Mouse (Mus musculus) stomach, embryonic 16.5 days (tissue): ENCODE data around the gene Aff3. TPM values are rescaled to one million over a fixed set of nuclear protein-coding genes. Genes with fewer than 3 reads are reported as not detected.

Experiments
- ATAC-seq: fragments of 200-750 bp; cut with Nextera tagmentation; 2 replicates; pipeline ENCODE4 v1.8.0; 2017; ENCODE audit warnings: moderate number of reproducible peaks, moderate TSS enrichment; ENCODE audit not compliant: insufficient read depth, low FRiP score
- H3K27ac ChIP-seq: fragments of 300-500 bp; sonication (generic); 2 replicates; pipeline ENCODE4 v1.5.1; 2014; ENCODE audit warnings: low read length
- H3K27me3 ChIP-seq: fragments of 300-500 bp; sonication (generic); 2 replicates; pipeline ENCODE4 v1.6.1; 2014; ENCODE audit warnings: low read length, control low read depth, mixed read lengths; ENCODE audit not compliant: control insufficient read depth, insufficient read depth
- H3K36me3 ChIP-seq: fragments of 300-500 bp; sonication (generic); 2 replicates; pipeline ENCODE4 v1.6.1; 2014; ENCODE audit warnings: low read length; ENCODE audit not compliant: control insufficient read depth, insufficient read depth
- H3K4me1 ChIP-seq: fragments of 300-500 bp; sonication (generic); 2 replicates; pipeline ENCODE4 v1.6.1; 2014; ENCODE audit warnings: low read length, control low read depth, mixed read lengths; ENCODE audit not compliant: control insufficient read depth, insufficient read depth
- H3K4me2 ChIP-seq: fragments of 300-500 bp; sonication (generic); 2 replicates; pipeline ENCODE4 v1.6.1; 2014; ENCODE audit warnings: low read depth, low read length, mixed read lengths
- H3K4me3 ChIP-seq: fragments of 300-500 bp; sonication (generic); replicated peaks from 2 replicates; pipeline ENCODE4 v1.5.1; 2014; ENCODE audit warnings: mild to moderate bottlenecking, low read length
- H3K9ac ChIP-seq: fragments of 300-500 bp; sonication (generic); 2 replicates; pipeline ENCODE4 v1.6.1; 2014; ENCODE audit warnings: low read length
- H3K9me3 ChIP-seq: fragments of 300-500 bp; sonication (generic); replicated peaks from 2 replicates; pipeline ENCODE4 v1.6.1; 2016; ENCODE audit warnings: low read length, control low read depth; ENCODE audit not compliant: control insufficient read depth
- WGBS: fragments of 180-500 bp; shearing (Covaris S2); extraction: QIAGEN DNeasy Blood & Tissue Kit; methylation state at CpG from one replicate; pipeline ENCODE4 v1.1.7; 2014; 5-methylcytosine and 5-hydroxymethylcytosine counted together
- polyA plus RNA-seq: library from polyadenylated mRNA; unstranded; fragments of >200 nt; fragmentation: Nextera tagmentation; extraction: Ambion mirVana; gene quantifications from 2 replicates; pipeline ENCODE4 v1.2.1, GENCODE M21; 2015

Gene Aff3
- polyA plus RNA-seq, 1 experiment from 2014 or later, result 3.0 TPM

- no peak overlapping the region for H3K27ac ChIP-seq
- H3K9me3 ChIP-seq, result no peaks in the 10 kb centered on the region
- 85% methylated on average over 7 of the region's 7 CpGs for WGBS
- H3K36me3 ChIP-seq, result no peaks in the 10 kb centered on the region
- H3K27me3 ChIP-seq, result no peaks in the 10 kb centered on the region
- peaks cover 5% of the 10 kb centered on the region; the same call in 1 of the 2 replicates for H3K4me1 ChIP-seq
- no peak overlapping the region for H3K4me3 ChIP-seq
- H3K4me2 ChIP-seq, result no peak overlapping the region
- no peak overlapping the region for H3K9ac ChIP-seq
- ATAC-seq, result no peak
These were observed 415.2 kb downstream of the Aff3 start for GRCm38 (mm10) chr1:38249561-38249960.

- H3K4me2 ChIP-seq, result no peak overlapping the region
- H3K27ac ChIP-seq, result no peak overlapping the region
- no peaks in the 10 kb centered on the region for H3K36me3 ChIP-seq
- no peaks in the 10 kb centered on the region for H3K9me3 ChIP-seq
- H3K4me1 ChIP-seq, result peaks cover 5% of the 10 kb centered on the region; the same call in 1 of the 2 replicates
- ATAC-seq, result peak; percentile 52; the same call in 1 of the 2 replicates
- WGBS, result 25% methylated on average over 9 of the region's 9 CpGs
- no peak overlapping the region for H3K4me3 ChIP-seq
- no peak overlapping the region for H3K9ac ChIP-seq
- no peaks in the 10 kb centered on the region for H3K27me3 ChIP-seq
These were observed 416.7 kb downstream of the Aff3 start for GRCm38 (mm10) chr1:38248027-38248426.

- Histone ChIP-seq H3K4me3 (no peak overlapping the region), H3K9ac (no peak overlapping the region), H3K4me1 (peaks cover 7% of the 10 kb centered on the region; the same call in 1 of the 2 replicates), H3K27me3 (no peaks in the 10 kb centered on the region), H3K4me2 (no peak overlapping the region), H3K36me3 (no peaks in the 10 kb centered on the region), H3K9me3 (no peaks in the 10 kb centered on the region), H3K27ac (no peak overlapping the region)
- 31% methylated on average over 4 of the region's 4 CpGs for WGBS
- ATAC-seq, result peak; percentile 45; the same call in 1 of the 2 replicates
These were observed 422.2 kb downstream of the Aff3 start for GRCm38 (mm10) chr1:38242559-38242958.

- Histone ChIP-seq H3K27me3 (no peaks in the 10 kb centered on the region), H3K36me3 (no peaks in the 10 kb centered on the region), H3K9ac (no peak overlapping the region), H3K27ac (no peak overlapping the region), H3K9me3 (no peaks in the 10 kb centered on the region), H3K4me3 (no peak overlapping the region), H3K4me2 (no peak overlapping the region), H3K4me1 (peaks cover 7% of the 10 kb centered on the region; the same call in 1 of the 2 replicates)
- 51% methylated on average over 4 of the region's 4 CpGs for WGBS
- ATAC-seq, result no peak; the same call in 1 of the 2 replicates
These were observed 423.0 kb downstream of the Aff3 start for GRCm38 (mm10) chr1:38241801-38242200.

- Histone ChIP-seq H3K36me3 (no peaks in the 10 kb centered on the region), H3K4me3 (no peak overlapping the region)
- ATAC-seq, result peak; percentile 21; the same call in 1 of the 2 replicates
These were observed 423.5 kb downstream of the Aff3 start for GRCm38 (mm10) chr1:38241221-38241666.

GRCm38 (mm10) chr1:38240438-38241220, 424.1 kb downstream of the Aff3 start:
- H3K4me2 ChIP-seq, result no peak overlapping the region
- no peak for ATAC-seq
- no peaks in the 10 kb centered on the region for H3K27me3 ChIP-seq
- no peaks in the 10 kb centered on the region for H3K9me3 ChIP-seq
- H3K27ac ChIP-seq, result no peak overlapping the region
- WGBS, result 81% methylated on average over 9 of the region's 9 CpGs
- no peak overlapping the region for H3K9ac ChIP-seq
- H3K36me3 ChIP-seq, result no peaks in the 10 kb centered on the region
- H3K4me3 ChIP-seq, result no peak overlapping the region
- peaks cover 7% of the 10 kb centered on the region; the same call in 1 of the 2 replicates for H3K4me1 ChIP-seq

More at GRCm38 (mm10) chr1:38241221-38241666, 423.5 kb downstream of the Aff3 start:
- H3K27ac ChIP-seq, result no peak overlapping the region
- peaks cover 7% of the 10 kb centered on the region; the same call in 1 of the 2 replicates for H3K4me1 ChIP-seq
- WGBS, result 66% methylated on average over 6 of the region's 6 CpGs
- H3K9ac ChIP-seq, result 0 out of 2 replicates have a peak overlapping the region, but pooled peaks have one; percentile 6
- H3K27me3 ChIP-seq, result no peaks in the 10 kb centered on the region
- H3K9me3 ChIP-seq, result no peaks in the 10 kb centered on the region
- H3K4me2 ChIP-seq, result no peak overlapping the region

GRCm38 (mm10) chr1:38239516-38239915, 425.2 kb downstream of the Aff3 start:
- H3K9me3 ChIP-seq, result no peaks in the 10 kb centered on the region
- H3K4me2 ChIP-seq, result no peak overlapping the region
- WGBS, result 92% methylated on average over 16 of the region's 16 CpGs
- peaks cover 7% of the 10 kb centered on the region; the same call in 1 of the 2 replicates for H3K4me1 ChIP-seq
- H3K27ac ChIP-seq, result no peak overlapping the region
- no peak for ATAC-seq
- no peak overlapping the region for H3K4me3 ChIP-seq
- no peaks in the 10 kb centered on the region for H3K36me3 ChIP-seq
- H3K27me3 ChIP-seq, result no peaks in the 10 kb centered on the region
- no peak overlapping the region for H3K9ac ChIP-seq

- WGBS, result 90% methylated on average over 9 of the region's 9 CpGs
- no peak overlapping the region for H3K4me2 ChIP-seq
- H3K27me3 ChIP-seq, result no peaks in the 10 kb centered on the region
- no peak overlapping the region for H3K27ac ChIP-seq
- no peaks in the 10 kb centered on the region for H3K9me3 ChIP-seq
- H3K9ac ChIP-seq, result no peak overlapping the region
- peaks cover 7% of the 10 kb centered on the region; the same call in 1 of the 2 replicates for H3K4me1 ChIP-seq
- no peaks in the 10 kb centered on the region for H3K36me3 ChIP-seq
- ATAC-seq, result no peak
- H3K4me3 ChIP-seq, result no peak overlapping the region
These were observed 426.9 kb downstream of the Aff3 start for GRCm38 (mm10) chr1:38237831-38238230.

GRCm38 (mm10) chr1:38237027-38237787, 427.5 kb downstream of the Aff3 start:
- 50% methylated on average over 7 of the region's 7 CpGs for WGBS
- H3K9me3 ChIP-seq, result no peaks in the 10 kb centered on the region
- no peak overlapping the region for H3K9ac ChIP-seq
- no peak overlapping the region for H3K27ac ChIP-seq
- no peak overlapping the region for H3K4me2 ChIP-seq
- no peak for ATAC-seq
- H3K4me1 ChIP-seq, result peaks cover 7% of the 10 kb centered on the region; the same call in 1 of the 2 replicates
- no peaks in the 10 kb centered on the region for H3K36me3 ChIP-seq
- no peaks in the 10 kb centered on the region for H3K27me3 ChIP-seq
- no peak overlapping the region for H3K4me3 ChIP-seq
